Mouse (Mus musculus) G1E (cell line): ENCODE results near the gene Tshz2.

Source experiments
- CTCF ChIP-seq: IDR thresholded peaks from 2 replicates; pipeline ENCODE4 v1.5.1; 2012; ENCODE audit warnings: low read depth, low read length, inconsistent platforms, mixed read lengths
- GATA1 ChIP-seq: IDR thresholded peaks from 2 replicates; pipeline ENCODE4 v1.6.1; 2012; ENCODE audit warnings: borderline replicate concordance, low read length, inconsistent platforms, mixed read lengths
- GATA2 ChIP-seq: IDR thresholded peaks from 2 replicates; pipeline ENCODE4 v1.6.1; 2012; ENCODE audit warnings: low read depth, low read length, inconsistent platforms, borderline replicate concordance
- POLR2AphosphoS5 ChIP-seq: IDR thresholded peaks from 2 replicates; pipeline ENCODE4 v1.6.1; 2012; ENCODE audit warnings: low read depth, low read length, inconsistent platforms; ENCODE audit not compliant: insufficient replicate concordance
- TAL1 ChIP-seq: conservative IDR thresholded peaks from 2 replicates; pipeline ENCODE4 v1.6.1; 2012; ENCODE audit warnings: low read depth, low read length, inconsistent platforms, mixed read lengths

DNA sequence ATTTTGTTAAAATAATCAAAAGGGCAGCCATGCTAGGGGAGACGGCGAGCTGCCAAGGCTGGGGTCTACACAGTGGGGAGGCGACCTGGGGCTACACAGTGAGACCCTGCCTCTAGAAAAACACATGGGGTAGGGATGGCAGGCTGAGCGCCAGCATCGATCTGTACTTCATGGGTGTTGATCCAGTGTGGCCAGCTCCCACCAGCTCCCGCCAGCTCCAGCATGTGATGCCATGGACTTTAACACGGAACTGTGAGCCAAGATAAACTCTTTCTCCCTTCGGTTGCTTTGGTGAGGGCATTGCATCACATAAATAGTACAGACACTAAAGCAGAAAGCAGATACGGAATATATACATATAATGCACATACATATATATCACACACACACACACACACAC lies 462.1 kb downstream of the Tshz2 start:
- TF ChIP-seq CTCF (no peak), GATA2 (no peak), POLR2AphosphoS5 (no peak), TAL1 (no peak), GATA1 (no peak)
